Mouse (Mus musculus) limb, embryonic 14.5 days (tissue): ENCODE results near the gene Miox. TPM values are rescaled to one million over a fixed set of nuclear protein-coding genes. Genes with fewer than 3 reads are reported as not detected.

Source experiments
- ATAC-seq: fragments of 200-750 bp; cut with Nextera tagmentation; 2 replicates; pipeline ENCODE4 v1.8.0; 2017; ENCODE audit warnings: low read depth, moderate number of reproducible peaks, moderate TSS enrichment; ENCODE audit not compliant: low FRiP score
- DNase-seq: peaks from one replicate; pipeline ENCODE4 v3.0.0-alpha.2; 2015; ENCODE audit warnings: low spot score
- H3K27ac ChIP-seq: fragments of 300-500 bp; sonication (generic); replicated peaks from 2 replicates; pipeline ENCODE4 v1.5.1; 2014; ENCODE audit warnings: low read depth, mild to moderate bottlenecking, low read length, moderate library complexity, mixed read lengths
- H3K27me3 ChIP-seq: fragments of 300-500 bp; sonication (generic); 2 replicates; pipeline ENCODE4 v1.6.1; 2014; ENCODE audit warnings: low read length, mixed read lengths; ENCODE audit not compliant: control insufficient read depth, insufficient read depth
- H3K36me3 ChIP-seq: fragments of 300-500 bp; sonication (generic); 2 replicates; pipeline ENCODE4 v1.6.1; 2014; ENCODE audit warnings: mild to moderate bottlenecking, low read length, moderate library complexity, mixed read lengths; ENCODE audit not compliant: control insufficient read depth, insufficient read depth
- H3K4me1 ChIP-seq: fragments of 300-500 bp; sonication (generic); 2 replicates; pipeline ENCODE4 v1.6.1; 2014; ENCODE audit warnings: antibody characterized with exemption, low read length, mixed read lengths; ENCODE audit not compliant: control insufficient read depth, insufficient read depth
- H3K4me2 ChIP-seq: fragments of 300-500 bp; sonication (generic); replicated peaks from 2 replicates; pipeline ENCODE4 v1.6.1; 2014; ENCODE audit warnings: low read depth, mild to moderate bottlenecking, low read length, moderate library complexity; ENCODE audit not compliant: severe bottlenecking
- H3K4me3 ChIP-seq: fragments of 300-500 bp; sonication (generic); replicated peaks from 2 replicates; pipeline ENCODE4 v1.5.1; 2014; ENCODE audit warnings: low read length
- H3K9ac ChIP-seq: fragments of 300-500 bp; sonication (generic); 2 replicates; pipeline ENCODE4 v1.6.1; 2014; ENCODE audit warnings: mild to moderate bottlenecking, low read depth, low read length, moderate library complexity; ENCODE audit not compliant: severe bottlenecking
- H3K9me3 ChIP-seq: fragments of 300-500 bp; sonication (generic); 2 replicates; pipeline ENCODE4 v1.6.1; 2016; ENCODE audit warnings: low read length; ENCODE audit not compliant: control insufficient read depth
- POLR2A ChIP-seq: fragments of 200-500 bp; IDR thresholded peaks from 2 replicates; pipeline ENCODE4 v1.8.0; 2012; ENCODE audit warnings: inconsistent platforms, mild to moderate bottlenecking, moderate library complexity, borderline replicate concordance; ENCODE audit not compliant: insufficient read depth, insufficient read length; ENCODE audit errors: extremely low read depth
- WGBS: fragments of 180-500 bp; shearing (Covaris S2); extraction: QIAGEN DNeasy Blood & Tissue Kit; methylation state at CpG from one replicate; pipeline ENCODE4 v1.1.7; 2014; 5-methylcytosine and 5-hydroxymethylcytosine counted together
- polyA plus RNA-seq, 2 experiments: library from polyadenylated mRNA; depleted of rRNA in 1 of 2; stranded (reverse) in 1 of 2; unstranded in 1 of 2; fragments of >200 nt; fragmentation: Nextera tagmentation in 1 of 2; extraction: Ambion mirVana in 1 of 2; gene quantifications; 2 replicates each; pipeline versions ENCODE4 v1.2.1 to v1.2.3; 2012 to 2014

The Miox gene
- polyA plus RNA-seq, 2 experiments = not detected

GRCm38 (mm10) chr15:89353837-89354236 is 19.6 kb downstream of the Miox start:
- H3K4me2 ChIP-seq = no peak overlapping the region
- WGBS = 93% methylated on average over 16 of the region's 16 CpGs
- TF ChIP-seq POLR2A = no peak
- DNase-seq (no peak), ATAC-seq (no peak)
- peaks cover 18% of the 10 kb centered on the region for H3K4me1 ChIP-seq
- no peak overlapping the region for H3K4me3 ChIP-seq
- H3K9ac ChIP-seq = no peak overlapping the region
- no peaks in the 10 kb centered on the region for H3K9me3 ChIP-seq
- no peak overlapping the region for H3K27ac ChIP-seq
- no peaks in the 10 kb centered on the region for H3K27me3 ChIP-seq
- H3K36me3 ChIP-seq = peaks cover 49% of the 10 kb centered on the region

GRCm38 (mm10) chr15:89354455-89354854 is 20.3 kb downstream of the Miox start:
- Histone ChIP-seq H3K36me3 (peaks cover 49% of the 10 kb centered on the region), H3K4me3 (peak overlapping the region; percentile 89), H3K9ac (peak overlapping the region; percentile 83), H3K4me2 (peak overlapping the region; percentile 77), H3K27me3 (no peaks in the 10 kb centered on the region), H3K4me1 (peaks cover 18% of the 10 kb centered on the region), H3K27ac (no peak overlapping the region), H3K9me3 (no peaks in the 10 kb centered on the region)
- ATAC-seq (no peak), DNase-seq (no peak)
- TF ChIP-seq POLR2A = no peak
- 84% methylated on average over 6 of the region's 7 CpGs for WGBS

GRCm38 (mm10) chr15:89355241-89356187 is 21.3 kb downstream of the Miox start, which contains the start of the genes Lmf2 and Ncaph2:
Gene Lmf2, minus strand, starts transcription at chr15:89355659.
Gene Ncaph2, plus strand, starts transcription at chr15:89355719.
- ATAC-seq = peak; percentile 94
- TF ChIP-seq POLR2A = peak; percentile 51; the same call in 1 of the 2 replicates
- H3K9ac ChIP-seq = peak within 1 kb of the TSS; percentile 83
- H3K36me3 ChIP-seq = peaks cover 46% of the 10 kb centered on the region
- H3K4me3 ChIP-seq = peak within 1 kb of the TSS; percentile 89
- peak within 1 kb of the TSS; percentile 77 for H3K4me2 ChIP-seq
- under 1% methylated on average over 60 of the region's 64 CpGs for WGBS
- H3K27me3 ChIP-seq = no peaks in the 10 kb centered on the region
- peaks cover 18% of the 10 kb centered on the region for H3K4me1 ChIP-seq
- H3K9me3 ChIP-seq = no peaks in the 10 kb centered on the region
- peak; percentile 95 for DNase-seq
- peak within 1 kb of the TSS; percentile 89 for H3K27ac ChIP-seq

GRCm38 (mm10) chr15:89356372-89356771 is 22.2 kb downstream of the Miox start:
- WGBS = under 1% methylated on average over 15 of the region's 15 CpGs
- Histone ChIP-seq H3K9ac (peak overlapping the region; percentile 83), H3K4me2 (peak overlapping the region; percentile 59), H3K36me3 (peaks cover 47% of the 10 kb centered on the region), H3K27me3 (no peaks in the 10 kb centered on the region), H3K4me1 (peaks cover 18% of the 10 kb centered on the region), H3K9me3 (no peaks in the 10 kb centered on the region), H3K27ac (peak overlapping the region; percentile 89), H3K4me3 (peak overlapping the region; percentile 89)
- ATAC-seq = peak; percentile 73
- peak; percentile 96 for DNase-seq
- no peak for TF ChIP-seq POLR2A

DNA sequence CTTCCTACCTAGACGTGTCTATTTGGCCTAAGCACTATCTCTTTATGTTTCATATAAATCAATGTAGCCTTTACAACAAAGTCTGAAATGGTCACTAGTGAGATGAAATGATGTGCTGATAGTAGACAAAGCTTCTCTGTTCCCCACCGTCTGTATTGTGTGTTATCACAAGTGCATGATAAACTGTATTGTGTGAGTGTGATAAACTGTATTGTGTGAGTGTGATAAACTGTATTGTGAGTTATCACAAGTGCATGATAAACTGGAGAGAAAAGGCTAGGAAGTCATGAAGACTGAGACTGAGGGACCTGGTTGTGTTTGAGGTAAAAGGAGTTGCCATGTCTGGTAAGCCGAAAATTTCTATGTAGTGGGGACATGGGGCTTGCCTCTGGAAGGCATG is 24.6 kb downstream of the Miox start:
- Histone ChIP-seq H3K36me3 (peaks cover 44% of the 10 kb centered on the region), H3K9me3 (no peaks in the 10 kb centered on the region), H3K4me1 (peaks cover 18% of the 10 kb centered on the region), H3K9ac (no peak overlapping the region), H3K27ac (no peak overlapping the region), H3K4me2 (no peak overlapping the region), H3K27me3 (no peaks in the 10 kb centered on the region), H3K4me3 (no peak overlapping the region)
- DNase-seq = no peak
- no peak for ATAC-seq
- no peak for TF ChIP-seq POLR2A
- WGBS = 87% methylated on average over 3 of the region's 3 CpGs
